Mouse (Mus musculus): ENCODE measurements around the gene Crnkl1. TPM values are rescaled to one million over a fixed set of nuclear protein-coding genes. Genes with fewer than 3 reads are reported as not detected.

Crnkl1 gene
- 13.3 TPM for polyA plus RNA-seq (2014; fragmentation: Illumina TruSeq; extraction: RNeasy Lipid Tissue Mini Kit (QIAGEN cat#74804); ENCODE audit: insufficient read depth, low read depth, low replicate concordance)

GRCm38 (mm10) chr2:145934339-145935231 lies at the start of gene Crnkl1, which contains the start of gene Cfap61:
Gene Crnkl1, minus strand, starts transcription at chr2:145935014.
Gene Cfap61, plus strand, starts transcription at chr2:145934784.

GRCm38 (mm10) chr2:145901861-145902260 lies 33.0 kb downstream of the Crnkl1 start, which contains the start of gene Naa20:
Gene Naa20, plus strand, starts transcription at chr2:145902099.

Other genes with a start within 250 kb of the Crnkl1 start
- gene Naa20, start 32.9 kb downstream of the Crnkl1 start, polyA plus RNA-seq (2014; fragmentation: Illumina TruSeq; extraction: RNeasy Lipid Tissue Mini Kit (QIAGEN cat#74804); ENCODE audit: insufficient read depth, low read depth, low replicate concordance), result 59.2 TPM
- gene Cfap61, start 230 bp downstream of the Crnkl1 start, polyA plus RNA-seq (2014; fragmentation: Illumina TruSeq; extraction: RNeasy Lipid Tissue Mini Kit (QIAGEN cat#74804); ENCODE audit: insufficient read depth, low read depth, low replicate concordance), result 4.2 TPM

Data from lung, adult 10 weeks (tissue).